Mouse (Mus musculus) lung, postnatal 14 days (tissue): ENCODE measurements around the gene Gm45208.
"Not testable (repeated sequence)": the region's sequence is repeated elsewhere in the genome, so short reads cannot be mapped to it uniquely, and the experiment has no call there.

Experiments
- DNase-seq: peaks from one replicate; pipeline ENCODE4 v3.0.0; 2021

Gene Gm45208

DNA sequence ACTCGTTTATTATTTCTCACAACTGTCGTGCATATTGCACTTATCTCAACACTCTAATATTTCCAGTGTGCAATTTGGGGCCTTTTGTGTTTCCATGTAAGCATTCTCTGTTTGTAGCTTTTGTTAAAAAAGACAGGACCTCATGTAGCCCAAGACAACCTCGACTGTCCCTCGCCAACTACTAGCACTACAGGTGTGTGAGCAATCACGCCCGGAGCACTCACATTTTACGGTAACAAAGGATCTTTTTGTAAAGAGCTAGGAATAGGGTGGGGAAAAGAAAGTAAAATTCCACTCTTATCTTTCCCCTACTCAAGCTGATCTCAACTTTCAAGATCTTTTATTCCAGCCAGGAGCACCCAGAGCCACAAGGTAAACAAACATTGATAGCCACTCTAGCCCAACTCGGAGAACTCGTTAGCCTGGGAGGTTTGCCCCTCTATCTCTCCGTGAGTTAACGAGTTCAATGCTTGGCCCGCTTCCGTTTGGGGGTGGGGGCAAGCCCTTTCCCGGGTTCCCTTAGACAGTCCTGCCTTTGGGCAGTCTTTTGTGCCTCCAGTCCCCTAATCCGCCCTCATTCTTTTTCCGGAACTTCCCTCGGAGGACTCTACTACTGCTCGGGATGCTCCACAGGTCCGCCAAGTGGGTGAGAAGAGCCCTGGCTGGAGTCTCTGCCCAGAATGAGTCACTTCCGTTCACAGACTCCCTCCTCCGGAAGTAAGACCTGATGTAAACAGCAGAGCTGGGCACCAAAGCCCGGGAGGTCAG, at the start of gene Gm45208:
TSS of gene Gm45208 (plus strand) at position 732 of the 768 bp plus-strand sequence.
- DNase-seq, result peak; percentile 70

DNA sequence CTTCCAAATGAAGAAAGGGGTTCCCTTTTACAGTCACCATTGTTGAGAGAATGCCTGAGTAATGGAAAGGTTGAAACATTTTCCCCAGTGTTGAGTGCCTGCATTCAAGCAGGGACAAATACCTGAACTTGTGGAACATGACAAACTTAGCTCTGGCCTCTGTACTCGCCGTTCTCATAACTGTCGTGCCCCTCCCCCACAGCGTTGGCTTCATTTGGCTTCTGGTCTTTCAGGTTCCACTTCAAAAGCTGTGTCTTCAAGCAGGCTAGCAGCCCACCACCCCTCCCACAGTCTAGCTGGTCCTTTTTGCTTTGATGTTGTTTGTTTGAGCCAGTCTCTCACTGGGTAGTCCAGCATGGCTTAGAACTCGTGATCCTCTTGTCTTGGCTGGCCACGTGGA, 49.3 kb upstream of the Gm45208 start:
- DNase-seq, result no peak

DNA sequence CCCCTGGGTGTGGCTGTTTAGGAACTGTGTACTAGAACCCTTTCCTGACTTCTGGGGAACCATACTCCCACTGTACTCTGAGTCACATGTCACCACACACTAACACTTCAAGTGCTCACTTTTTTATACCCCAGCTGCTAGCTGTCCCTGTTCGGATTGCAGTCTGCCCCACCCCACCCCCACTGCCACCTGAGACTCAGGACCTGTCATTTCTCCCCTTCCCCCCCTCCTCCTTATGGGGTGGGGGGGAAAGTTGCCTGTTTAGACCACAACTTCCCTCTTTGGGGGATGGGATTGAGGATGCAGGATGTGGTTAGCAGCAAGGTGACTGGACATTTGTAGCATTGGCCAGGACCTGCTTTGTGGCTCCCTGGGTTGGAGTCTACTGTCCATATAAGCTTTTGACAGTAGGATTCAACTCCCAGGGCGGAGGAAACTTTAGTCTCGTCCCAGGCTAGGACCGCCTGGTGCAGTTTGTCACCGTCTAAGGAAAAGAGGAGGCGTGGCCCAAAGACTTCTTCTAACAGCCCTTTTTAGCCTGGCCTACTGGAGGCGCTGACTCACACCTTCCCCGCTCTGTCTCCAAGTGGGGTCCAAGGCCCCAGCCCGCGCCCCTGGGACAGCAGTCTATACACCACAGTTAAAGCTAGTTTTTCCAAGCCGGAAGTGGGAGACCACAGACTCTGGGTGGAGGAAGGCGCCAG, 48.3 kb upstream of the Gm45208 start:
- no peak for DNase-seq

DNA sequence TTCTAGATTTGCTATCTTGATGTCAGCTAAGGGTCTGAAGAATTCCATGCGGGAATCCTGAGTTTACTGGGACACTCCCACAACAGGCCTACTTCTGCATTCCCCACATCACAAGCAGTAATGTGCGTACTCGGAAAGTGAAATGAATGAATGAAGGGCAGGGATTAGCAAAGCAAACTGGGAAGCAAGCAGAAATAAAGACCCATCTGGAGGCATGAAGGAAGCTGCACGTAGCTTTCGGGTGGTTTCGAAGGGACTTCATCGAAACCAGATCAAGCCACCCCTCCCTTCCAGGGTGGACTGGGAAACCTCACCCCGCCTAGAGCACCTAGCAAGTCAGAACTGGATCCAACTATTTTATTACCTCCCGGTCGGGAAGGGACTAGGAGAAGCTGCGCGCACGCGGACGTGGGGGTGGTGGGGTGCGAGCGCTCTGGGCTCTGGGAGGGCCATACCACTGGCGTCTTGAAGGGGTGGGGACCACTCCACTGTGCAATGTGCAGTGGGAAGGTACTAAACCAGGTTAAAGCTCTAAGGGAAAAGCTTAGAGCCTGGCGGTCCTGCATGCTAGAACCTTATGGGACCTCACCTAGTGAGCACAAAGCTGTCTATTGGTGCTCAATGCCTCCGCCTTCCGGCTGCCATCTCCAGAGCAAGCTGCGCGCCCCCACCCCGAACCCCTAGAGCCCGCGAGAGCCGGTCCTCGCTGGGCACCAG, 47.6 kb upstream of the Gm45208 start:
- no peak for DNase-seq

DNA sequence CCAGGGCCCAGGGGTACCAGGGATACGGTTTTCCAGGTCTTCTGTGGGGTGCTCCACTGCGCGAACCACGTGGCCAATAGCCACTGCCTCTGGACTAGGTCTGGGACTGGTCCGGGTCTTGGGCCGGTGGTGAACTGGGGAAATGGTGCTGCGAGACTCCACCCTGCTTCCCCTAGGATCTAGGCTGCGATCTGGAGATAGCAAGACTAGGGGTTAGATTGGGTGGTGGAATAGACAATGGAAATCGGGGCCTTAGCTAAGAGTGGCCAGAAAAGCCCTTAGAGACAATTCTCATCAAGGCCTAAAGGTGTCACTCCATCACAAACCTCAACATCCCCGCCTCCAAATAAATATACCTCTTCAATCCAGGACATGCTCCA, 47.1 kb upstream of the Gm45208 start:
- no peak for DNase-seq

DNA sequence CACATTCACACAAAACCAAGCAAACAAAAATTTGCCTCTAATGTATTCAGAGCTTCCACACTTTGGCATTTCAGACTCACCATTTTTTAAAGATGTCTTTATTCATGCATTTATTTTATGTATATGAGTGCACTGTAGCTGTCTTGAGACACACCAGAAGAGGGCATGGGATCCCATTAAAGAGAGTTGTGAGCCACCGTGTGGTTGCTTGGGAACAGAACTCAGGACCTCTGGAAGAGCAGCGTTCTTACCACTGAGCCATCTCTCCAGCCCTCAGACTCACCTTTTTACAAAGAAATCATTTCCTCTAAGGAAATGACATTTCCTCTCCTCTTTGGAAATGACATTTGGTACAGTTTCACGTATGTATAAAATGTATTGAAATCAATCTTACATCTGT, 43.1 kb upstream of the Gm45208 start:
- no peak for DNase-seq

DNA sequence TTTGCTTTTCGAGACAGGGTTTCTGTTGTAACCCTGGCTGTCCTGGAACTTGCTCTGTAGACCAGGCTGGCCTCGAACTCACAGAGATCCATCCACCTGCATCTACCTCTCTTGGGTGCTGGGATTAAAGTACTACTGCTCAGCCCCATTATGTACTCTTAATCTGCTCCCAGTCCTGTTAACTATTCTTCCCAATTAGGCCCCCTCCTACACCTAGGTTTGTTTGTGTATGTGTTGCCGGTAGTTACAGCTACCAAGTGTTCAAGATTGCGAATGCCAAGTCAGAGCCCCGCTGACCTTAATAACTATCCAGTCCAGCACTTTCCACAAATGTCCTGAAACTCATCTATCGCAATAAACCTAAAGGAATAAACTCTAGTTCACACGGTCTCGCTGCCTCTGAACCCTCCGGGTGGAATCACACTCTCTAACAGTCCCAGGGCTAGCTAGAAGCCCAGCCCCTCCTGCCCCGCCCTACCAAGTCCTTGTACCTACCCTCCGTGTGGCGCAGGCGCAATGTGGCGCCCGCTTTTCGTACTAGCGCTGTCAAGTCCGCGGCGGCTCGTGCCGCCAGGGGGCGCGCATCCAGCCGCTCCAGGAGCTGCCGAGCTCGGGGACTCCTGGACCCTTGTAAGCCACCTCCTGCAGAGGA, 42.5 kb upstream of the Gm45208 start:
- peak; percentile 93 for DNase-seq

DNA sequence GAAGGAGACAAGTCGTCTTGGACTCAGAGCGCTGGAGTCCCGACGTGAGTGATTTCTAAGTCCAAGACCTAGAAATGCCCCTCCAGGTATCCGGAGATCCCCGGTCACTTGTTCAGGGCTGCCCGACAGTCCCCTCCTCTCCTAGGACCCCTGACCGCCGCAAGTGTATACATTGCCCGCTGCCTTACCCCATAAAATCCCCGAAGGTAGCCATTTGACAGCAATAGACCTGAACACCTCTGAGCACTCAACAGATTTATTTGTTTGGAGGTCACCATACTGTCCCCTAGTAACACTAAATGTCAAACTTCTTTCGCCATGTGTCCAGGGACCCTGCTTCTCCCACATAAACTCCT, 42.0 kb upstream of the Gm45208 start:
- DNase-seq, result no peak

DNA sequence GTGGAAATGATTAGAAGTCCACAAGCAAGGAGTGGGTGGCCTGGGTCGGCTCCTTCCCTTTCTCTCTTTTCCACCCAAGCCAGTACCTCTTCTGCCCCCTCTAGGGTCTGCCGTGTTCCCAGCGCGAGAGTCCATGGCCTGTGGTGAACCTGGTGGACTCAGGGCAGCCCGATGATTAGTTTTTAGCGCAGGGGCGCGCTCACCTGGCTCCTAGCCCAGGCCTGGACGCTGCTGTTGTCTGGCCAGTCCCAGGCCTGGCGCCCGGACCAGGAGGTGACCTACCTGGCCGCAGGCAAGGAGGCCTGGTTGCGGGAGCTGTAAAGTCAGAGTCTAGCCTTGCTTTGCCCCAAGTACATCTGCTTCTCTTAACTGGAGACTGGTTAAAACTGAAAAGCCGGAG, 41.2 kb upstream of the Gm45208 start, which contains the start of gene Magix:
TSS of gene Magix (minus strand) at position 388 of the 400 bp plus-strand sequence.
- DNase-seq, result no peak

DNA sequence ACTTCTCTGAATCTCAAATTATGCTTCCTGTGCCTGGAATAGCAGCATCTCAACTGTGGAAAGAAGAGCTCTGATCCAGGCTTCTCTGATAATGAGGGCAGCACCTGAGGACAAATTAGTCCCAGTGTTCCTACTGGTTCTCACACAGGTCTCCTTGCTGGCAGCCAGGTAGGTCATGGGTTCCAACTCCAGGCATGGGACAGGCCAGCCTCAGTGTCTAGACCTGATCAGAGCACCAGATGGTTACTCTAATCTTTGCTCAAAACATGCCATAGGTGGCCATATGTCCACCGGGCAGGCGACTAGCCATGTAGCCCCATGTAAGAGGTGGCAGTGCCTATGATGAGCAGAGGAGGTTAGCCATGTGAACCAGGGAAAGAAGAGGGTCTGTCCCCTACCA, 33.7 kb upstream of the Gm45208 start:
- DNase-seq, result no peak

DNA sequence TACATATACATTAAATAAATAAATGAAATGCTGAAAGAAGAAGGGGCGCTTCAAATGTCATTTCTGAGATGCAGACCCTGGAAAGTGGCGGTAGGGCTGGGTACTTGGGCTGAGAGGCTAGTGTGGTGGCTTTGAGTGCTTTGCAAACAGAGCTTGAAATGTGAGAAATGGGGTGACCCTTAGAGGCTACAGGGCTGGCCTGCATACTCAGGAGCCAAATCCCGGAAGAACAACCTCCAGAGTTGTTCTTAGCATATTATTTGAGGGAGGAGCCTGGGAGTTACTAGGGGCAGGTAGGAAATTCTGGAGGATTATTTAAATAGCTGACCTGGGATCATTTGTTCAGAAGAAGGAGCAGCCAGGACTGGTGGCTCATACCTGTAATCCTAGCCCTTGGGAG, 31.6 kb upstream of the Gm45208 start:
- no peak for DNase-seq

DNA sequence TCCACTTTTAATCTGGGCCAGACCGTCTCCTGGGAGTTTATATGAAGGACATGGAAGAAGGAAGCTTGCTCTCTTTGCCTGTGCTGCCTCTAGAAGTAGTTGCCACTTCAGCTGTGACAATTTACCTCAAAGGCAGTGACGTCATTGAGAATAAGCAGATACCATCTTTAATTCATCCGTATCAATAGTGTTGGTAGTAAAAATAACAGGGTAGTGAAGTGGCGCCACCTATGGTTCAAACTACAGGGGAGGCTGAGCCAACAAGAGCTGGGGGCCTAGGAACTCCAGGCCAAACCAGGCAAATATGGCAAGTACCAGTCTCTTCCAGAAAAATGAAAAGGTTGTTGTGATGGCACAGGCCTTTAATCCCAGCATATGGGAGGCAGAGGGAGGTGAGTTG, 29.2 kb upstream of the Gm45208 start:
- peak; percentile 57 for DNase-seq

DNA sequence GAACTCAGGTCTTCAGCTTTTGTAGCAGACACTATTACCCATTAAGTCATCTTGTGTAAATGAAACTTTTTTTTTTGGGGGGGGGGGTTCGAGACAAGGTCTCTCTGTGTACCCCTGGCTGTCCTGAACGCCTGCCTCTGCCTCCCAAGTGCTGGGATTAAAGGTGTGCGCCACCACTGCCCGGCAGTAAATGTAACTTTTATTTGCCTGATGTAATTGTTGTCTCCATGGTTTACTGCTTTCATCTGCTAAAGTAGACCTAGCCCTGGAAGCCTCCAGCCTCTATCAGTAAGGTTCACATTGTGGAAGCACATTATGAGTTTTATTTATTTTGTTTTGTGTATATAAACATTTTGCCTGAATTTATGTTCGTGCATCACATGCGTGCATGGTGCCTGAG, 25.5 kb upstream of the Gm45208 start:
- no peak for DNase-seq

DNA sequence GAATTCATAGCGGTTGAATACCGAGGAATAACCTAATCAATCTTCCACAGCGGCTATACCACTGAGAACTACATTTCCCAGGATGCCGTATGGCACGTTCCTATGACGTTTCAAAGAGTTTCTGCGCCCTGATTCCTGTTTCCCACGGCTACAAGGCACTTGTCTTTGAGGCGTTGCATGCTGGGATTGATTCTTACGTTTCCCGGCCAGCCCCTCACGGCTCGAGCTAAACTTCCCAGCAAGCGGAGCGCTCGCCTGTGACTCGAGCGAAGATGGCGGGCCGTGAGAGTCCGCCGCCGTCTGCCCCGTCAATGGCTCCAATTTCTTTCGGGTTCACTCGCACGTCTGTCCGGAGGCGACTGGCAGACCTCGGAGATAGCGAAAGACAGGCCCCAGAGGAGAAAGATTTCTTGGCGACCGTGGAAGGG, 25.1 kb upstream of the Gm45208 start, which contains the start of gene Gpkow:
TSS of gene Gpkow (plus strand) at position 178 of the 428 bp plus-strand sequence.
- peak; percentile 77 for DNase-seq

DNA sequence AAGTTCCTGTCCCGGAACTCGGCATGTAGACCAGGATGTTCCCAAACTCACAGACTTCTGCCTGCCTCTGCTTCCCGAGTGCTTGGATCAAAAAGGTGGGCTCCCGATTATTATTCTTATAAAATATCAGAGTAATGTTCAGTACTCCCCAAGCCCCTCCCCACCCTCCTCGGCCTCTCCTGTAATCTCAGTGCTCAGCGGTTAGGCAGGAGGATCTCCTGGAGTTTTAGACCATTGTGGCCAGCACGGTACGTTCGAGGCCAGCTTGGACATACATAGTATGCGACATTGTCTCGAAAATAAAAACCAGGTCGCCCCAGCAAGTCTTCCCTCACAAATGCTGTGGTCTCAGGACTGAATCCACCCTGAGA, 8.3 kb upstream of the Gm45208 start:
- not testable (repeated sequence) for DNase-seq

DNA sequence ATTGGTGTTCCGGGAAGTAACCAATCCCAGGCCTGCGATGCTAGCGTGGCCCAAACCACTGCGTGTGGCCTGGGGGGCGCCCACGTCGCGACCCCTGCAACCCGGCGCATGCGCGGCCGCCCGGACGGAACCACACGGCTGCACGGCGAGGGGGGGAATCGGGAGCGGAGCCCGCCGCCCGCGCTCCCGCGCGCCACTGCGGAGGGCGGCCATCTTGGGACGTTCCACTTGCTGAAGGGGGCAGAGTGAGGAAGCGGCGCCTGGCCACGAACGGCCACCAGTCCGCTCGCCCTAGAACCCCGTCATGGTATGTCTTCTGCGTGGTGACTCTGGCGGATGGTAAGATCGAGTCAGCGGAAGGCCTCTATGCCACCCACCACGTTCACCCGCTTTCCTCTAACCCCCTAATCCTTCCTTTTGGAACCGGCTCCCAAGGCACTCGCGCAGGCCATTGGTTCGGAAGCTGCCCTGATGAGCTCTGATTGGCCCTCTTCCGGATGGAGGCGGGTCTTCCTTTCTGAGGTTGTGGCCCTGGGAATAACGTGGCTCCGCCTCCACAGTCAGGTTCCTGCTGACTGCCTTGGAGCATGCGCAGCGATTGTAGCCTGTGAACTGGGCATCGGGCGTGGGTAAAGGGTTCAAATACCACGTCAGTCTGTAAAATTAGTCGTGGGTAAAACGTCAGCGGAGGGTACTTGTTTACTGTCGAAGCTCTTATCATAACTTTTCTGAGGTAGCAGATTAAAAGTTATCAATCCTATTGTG, 7.7 kb upstream of the Gm45208 start, which contains the start of gene Wdr45:
TSS of gene Wdr45 (plus strand) at position 199 of the 765 bp plus-strand sequence.
- DNase-seq, result peak; percentile 92

DNA sequence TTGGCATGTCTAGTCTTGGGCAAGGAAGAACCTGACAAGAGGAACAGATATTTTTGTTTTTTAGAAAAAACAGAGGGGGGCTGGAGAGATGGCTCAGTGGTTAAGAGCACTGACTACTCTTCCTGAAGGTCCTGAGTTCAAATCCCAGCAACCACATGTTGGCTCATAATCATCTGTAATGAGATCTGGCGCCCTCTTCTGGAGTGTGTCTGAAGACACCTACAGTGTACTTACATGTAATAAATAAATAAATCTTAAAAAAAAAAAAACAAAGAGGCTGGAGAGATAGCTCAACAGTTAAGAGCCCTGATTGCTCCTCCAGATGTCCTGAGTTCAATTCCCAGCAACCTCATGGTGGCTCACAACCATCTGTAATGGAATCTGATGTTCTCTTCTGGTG, 6.0 kb upstream of the Gm45208 start:
- DNase-seq, result not testable (repeated sequence)

DNA sequence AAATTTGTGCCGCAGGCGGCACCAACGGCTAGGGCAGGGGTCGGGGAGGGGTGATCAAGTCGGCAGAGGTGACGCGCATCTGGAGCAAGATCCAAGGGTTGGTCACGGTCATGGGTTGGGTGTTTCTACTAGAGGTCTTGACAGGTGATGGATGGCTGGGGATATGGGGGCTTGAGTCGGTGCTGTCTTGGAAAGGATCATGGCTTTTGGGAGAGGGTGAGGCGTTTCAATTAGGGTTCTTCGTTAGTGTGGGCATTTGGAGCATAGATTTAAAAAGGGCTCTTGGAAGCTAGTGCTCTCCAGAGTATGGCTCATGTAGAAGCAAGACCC, 202 bp downstream of the Gm45208 start:
- DNase-seq, result no peak

DNA sequence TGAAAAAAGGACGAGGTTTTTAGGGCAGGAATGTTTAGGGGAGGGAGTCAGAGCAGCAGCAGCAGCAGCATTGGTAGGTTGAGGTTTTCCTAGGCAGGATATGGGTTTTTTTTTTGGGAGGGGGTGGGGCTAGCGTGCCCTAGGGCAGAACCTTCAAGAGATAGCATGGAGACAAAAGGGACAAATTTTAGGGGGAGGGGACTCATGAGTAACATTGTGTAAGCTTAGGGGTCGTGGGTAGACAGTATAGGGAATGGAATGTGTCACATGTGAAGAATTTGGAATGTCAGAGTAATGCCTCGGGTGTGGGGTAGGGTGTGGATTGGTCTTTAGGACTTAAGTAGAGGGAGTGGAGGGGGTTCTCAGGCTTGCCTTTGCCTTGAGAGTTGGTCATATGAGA, 646 bp downstream of the Gm45208 start:
- no peak for DNase-seq

DNA sequence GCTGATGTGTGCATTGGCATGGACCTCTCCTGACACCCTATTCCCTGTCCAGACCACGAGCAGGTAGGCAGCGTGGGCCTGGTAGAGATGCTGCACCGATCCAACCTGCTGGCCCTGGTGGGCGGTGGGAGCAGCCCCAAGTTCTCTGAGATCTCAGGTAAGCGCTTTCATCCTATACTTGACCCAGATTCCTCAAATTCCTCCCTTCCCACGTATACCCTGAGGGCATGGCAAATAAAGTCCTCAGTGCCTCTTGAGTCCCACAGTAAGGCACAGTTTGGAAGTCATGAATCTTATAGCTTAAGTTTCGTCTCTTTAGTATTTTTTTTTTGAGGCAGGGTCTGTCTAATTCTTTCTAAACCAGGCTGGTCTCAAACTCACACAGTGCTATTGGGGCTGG, 2.1 kb downstream of the Gm45208 start:
- no peak for DNase-seq

DNA sequence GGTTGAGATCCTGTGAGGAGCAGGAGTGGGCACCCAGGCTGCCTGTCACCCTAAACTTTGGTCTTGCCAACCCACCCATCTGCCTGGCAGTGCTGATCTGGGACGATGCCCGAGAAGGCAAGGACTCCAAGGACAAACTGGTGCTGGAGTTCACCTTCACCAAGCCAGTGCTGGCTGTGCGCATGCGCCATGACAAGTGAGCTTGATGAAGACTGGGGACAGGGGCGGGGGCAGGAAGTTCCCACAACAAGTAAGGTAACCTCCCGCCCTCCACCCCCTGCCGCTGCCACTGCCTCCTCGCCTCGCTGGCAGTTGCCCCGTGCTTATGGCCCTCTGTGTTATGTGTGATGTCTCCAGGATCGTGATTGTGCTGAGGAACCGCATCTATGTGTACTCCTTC, 3.8 kb downstream of the Gm45208 start:
- DNase-seq, result no peak

DNA sequence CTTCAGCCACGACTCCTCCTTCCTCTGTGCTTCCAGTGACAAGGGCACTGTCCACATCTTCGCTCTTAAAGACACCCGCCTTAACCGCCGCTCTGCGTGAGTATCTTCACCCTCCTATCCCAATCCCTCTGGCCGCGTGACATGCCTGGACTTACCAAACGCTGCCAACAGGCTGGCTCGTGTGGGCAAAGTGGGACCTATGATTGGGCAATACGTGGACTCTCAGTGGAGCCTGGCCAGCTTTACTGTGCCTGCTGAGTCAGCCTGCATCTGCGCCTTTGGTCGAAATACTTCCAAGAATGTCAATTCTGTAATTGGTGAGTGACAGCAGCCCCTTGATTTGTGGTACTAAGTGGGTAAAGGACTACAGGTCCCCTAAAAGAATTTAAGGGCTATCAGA, 5.1 kb downstream of the Gm45208 start:
- DNase-seq, result no peak
